Mouse (Mus musculus): ENCODE measurements around the gene Snx4.
A peak's percentile ranks its signal among the peaks of the same experiment; 100 is the strongest.

Gene Snx4

DNA sequence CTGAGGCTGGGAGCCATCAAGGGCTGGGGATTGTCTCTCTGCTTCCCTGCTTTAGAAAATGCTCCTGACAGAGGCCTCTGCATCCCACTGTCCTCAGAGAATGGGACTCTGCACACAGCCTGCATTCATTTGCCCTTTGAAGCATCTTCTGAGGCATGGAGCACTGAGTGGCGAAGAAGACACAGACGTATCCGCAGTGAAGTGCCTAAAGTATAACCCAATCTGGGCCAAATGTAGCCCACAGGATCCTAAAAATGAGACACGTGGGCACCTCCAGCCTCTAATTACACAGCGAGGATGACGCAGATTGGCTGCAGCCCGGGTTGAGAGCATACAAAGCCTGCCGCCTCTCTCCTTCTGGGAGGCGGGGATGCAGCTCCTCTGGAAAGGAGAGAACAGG is 93.1 kb downstream of the Snx4 start:
- DNase-seq: peak in 1 of 2 experiments; percentile 7

DNA sequence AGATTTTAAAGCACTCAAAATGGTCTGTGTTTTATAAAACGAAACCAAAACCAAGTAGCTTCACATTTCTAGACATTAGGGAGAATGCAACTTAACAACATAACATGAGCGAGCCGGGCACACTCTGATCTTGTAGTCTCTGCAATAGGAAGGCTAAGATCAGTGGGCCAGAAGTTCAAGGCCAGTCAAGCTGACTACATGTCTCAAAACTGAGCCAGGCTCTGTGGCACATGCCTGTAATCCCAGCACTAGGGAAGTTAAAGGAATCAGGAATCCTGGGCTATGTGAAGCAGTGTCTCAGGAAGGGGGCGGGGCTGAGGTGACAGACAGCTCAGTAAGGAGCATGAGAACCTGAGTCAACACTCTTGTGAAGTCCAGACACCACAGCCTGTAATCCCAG is 93.6 kb downstream of the Snx4 start:
- DNase-seq: no peak

DNA sequence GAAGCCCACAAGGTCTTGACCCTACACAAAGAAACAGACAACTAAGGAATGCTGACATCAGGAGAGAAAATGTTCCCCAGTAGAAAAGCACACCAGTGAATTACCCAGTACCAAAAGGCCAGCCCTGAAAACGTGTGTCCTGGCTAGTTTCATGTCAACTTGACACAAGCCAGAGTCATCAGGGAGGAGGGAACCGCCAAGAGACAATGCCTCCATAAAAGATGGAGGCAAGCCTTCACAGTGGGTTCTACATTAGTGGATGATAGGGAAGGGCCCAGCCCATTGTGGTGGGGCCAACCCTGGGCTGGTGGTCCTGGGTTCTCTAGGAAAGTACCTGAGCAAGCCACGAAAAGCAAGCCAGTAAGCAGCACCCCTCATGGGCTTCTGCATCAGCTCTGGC is 95.1 kb downstream of the Snx4 start:
- DNase-seq: no peak

DNA sequence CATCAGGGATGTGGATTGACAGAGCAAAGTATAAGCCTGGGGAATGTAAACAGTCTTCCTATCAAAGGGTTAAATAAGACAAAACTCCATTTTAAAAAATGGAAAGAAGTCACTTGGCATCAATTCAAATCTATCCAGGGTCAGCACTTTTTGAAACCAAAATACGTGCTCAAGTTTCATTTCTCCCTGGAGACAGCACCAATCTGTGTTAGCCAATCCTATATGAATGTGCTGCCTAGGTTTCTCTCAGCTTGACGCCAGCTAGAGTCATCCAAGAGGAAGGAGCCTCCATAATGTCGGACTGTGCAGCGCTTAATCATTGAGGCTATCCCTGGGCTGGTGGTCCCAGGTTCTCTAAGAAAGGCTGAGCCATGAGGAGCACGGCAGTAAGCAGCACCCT is 95.9 kb downstream of the Snx4 start:
- DNase-seq: no peak

Data from cerebellum, adult 18-20 months (tissue).